Mouse (Mus musculus) heart, postnatal 0 days (tissue): Measurements from ENCODE around the gene Rgs19.

Experiments used
- CTCF ChIP-seq: IDR thresholded peaks from 2 replicates; pipeline ENCODE4 v1.5.1; 2016; ENCODE audit warnings: antibody characterized with exemption, control low read depth, low read depth
- EP300 ChIP-seq: IDR thresholded peaks from 2 replicates; pipeline ENCODE4 v1.6.1; 2016; ENCODE audit warnings: antibody characterized with exemption, low read depth

GRCm38 (mm10) chr2:181698241-181698640 lies 4.5 kb upstream of the Rgs19 start, which contains the start of gene Lkaaear1:
- TF ChIP-seq CTCF (no peak), EP300 (no peak)
